Mouse (Mus musculus) limb, embryonic 11.5 days (tissue): ENCODE measurements around the gene Gpd1. TPM values are rescaled to one million over a fixed set of nuclear protein-coding genes. Genes with fewer than 3 reads are reported as not detected.

Experiments
- ATAC-seq: fragments of 200-750 bp; cut with Nextera tagmentation; 2 replicates; pipeline ENCODE4 v1.8.0; 2017; ENCODE audit warnings: low read depth; ENCODE audit not compliant: insufficient number of reproducible peaks, low FRiP score, low TSS enrichment
- DNase-seq: peaks from one replicate; pipeline ENCODE4 v3.0.0-alpha.2; 2015; ENCODE audit warnings: low spot score
- H3K27ac ChIP-seq: fragments of 300-500 bp; sonication (generic); replicated peaks from 2 replicates; pipeline ENCODE4 v1.5.1; 2014; ENCODE audit warnings: low read depth, mild to moderate bottlenecking, low read length
- H3K27me3 ChIP-seq: fragments of 300-500 bp; sonication (generic); 2 replicates; pipeline ENCODE4 v1.6.1; 2014; ENCODE audit warnings: mild to moderate bottlenecking, low read length, mixed read lengths; ENCODE audit not compliant: control insufficient read depth, insufficient read depth
- H3K36me3 ChIP-seq: fragments of 300-500 bp; sonication (generic); 2 replicates; pipeline ENCODE4 v1.6.1; 2014; ENCODE audit warnings: mild to moderate bottlenecking, low read length, moderate library complexity, mixed read lengths; ENCODE audit not compliant: control insufficient read depth, insufficient read depth
- H3K4me1 ChIP-seq: fragments of 300-500 bp; sonication (generic); 2 replicates; pipeline ENCODE4 v1.6.1; 2014; ENCODE audit warnings: low read length, mixed read lengths; ENCODE audit not compliant: control insufficient read depth, insufficient read depth
- H3K4me2 ChIP-seq: fragments of 300-500 bp; sonication (generic); 2 replicates; pipeline ENCODE4 v1.6.1; 2014; ENCODE audit warnings: low read depth, mild to moderate bottlenecking, moderate library complexity; ENCODE audit not compliant: severe bottlenecking
- H3K4me3 ChIP-seq: fragments of 300-500 bp; sonication (generic); 2 replicates; pipeline ENCODE4 v1.5.1; 2014; ENCODE audit warnings: low read depth, low read length
- H3K9ac ChIP-seq: fragments of 300-500 bp; sonication (generic); 2 replicates; pipeline ENCODE4 v1.6.1; 2014; ENCODE audit warnings: mild to moderate bottlenecking, low read length
- H3K9me3 ChIP-seq: fragments of 300-500 bp; sonication (generic); 2 replicates; pipeline ENCODE4 v1.6.1; 2016; ENCODE audit warnings: low read length; ENCODE audit not compliant: control insufficient read depth
- WGBS: fragments of 180-500 bp; shearing (Covaris S2); extraction: QIAGEN DNeasy Blood & Tissue Kit; methylation state at CpG from one replicate; pipeline ENCODE4 v1.1.7; 2014; 5-methylcytosine and 5-hydroxymethylcytosine counted together
- polyA plus RNA-seq: library from polyadenylated mRNA; unstranded; fragments of >200 nt; fragmentation: Nextera tagmentation; extraction: Ambion mirVana; gene quantifications from 2 replicates; pipeline ENCODE4 v1.2.1, GENCODE M21; 2014

Gene Gpd1
- polyA plus RNA-seq, 1 experiment from 2014 or later, result 0.27 TPM

DNA sequence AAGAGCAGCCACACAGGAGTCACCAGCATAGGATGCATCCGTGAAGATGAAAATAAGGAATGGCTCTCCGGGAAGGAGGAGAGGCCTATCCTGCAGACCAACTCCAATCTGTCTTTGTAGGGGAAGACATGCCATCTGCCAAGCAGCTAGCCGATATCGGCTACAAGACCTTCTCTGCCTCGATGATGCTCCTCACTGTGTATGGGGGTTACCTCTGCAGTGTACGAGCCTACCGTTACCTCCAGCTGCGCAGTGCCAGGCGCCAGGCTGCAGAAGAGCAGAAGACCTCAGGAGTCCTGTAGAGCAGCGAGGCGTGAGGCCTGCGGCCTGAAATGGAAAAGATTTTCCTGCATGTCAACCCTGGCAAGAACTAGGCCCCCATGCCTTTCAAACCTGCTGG lies 10.2 kb downstream of the Gpd1 start:
- DNase-seq (no peak), ATAC-seq (no peak)
- Histone ChIP-seq H3K4me1 (peaks cover 19% of the 10 kb centered on the region; the same call in 1 of the 2 replicates), H3K36me3 (peaks cover 13% of the 10 kb centered on the region), H3K9me3 (peaks cover 3% of the 10 kb centered on the region; the same call in 1 of the 2 replicates), H3K27me3 (no peaks in the 10 kb centered on the region), H3K27ac (no peak overlapping the region), H3K4me3 (no peak overlapping the region), H3K4me2 (no peak overlapping the region), H3K9ac (no peak overlapping the region)
- WGBS, result 96% methylated on average over 12 of the region's 12 CpGs

DNA sequence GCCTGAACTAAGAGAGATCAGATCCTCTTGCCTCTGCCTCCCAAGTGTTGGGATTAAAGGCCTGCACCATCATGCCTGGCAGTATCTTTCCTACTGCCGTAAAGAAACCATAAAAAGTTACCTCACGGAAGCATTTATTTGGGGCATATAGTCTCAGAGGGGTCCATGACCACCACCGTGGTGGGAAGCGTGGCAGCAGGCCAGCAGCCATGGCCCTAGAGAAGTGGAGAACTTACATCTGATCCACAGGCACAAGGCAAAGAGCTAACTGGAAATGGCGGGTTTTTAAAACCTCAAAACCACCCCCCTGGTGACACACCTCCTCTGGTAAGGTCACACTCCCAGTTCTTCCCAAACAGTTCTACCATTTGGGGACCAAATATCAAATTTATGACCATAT lies 10.9 kb downstream of the Gpd1 start:
- Histone ChIP-seq H3K4me3 (no peak overlapping the region), H3K27me3 (no peaks in the 10 kb centered on the region), H3K4me2 (no peak overlapping the region), H3K4me1 (peaks cover 18% of the 10 kb centered on the region; the same call in 1 of the 2 replicates), H3K36me3 (peaks cover 13% of the 10 kb centered on the region), H3K27ac (no peak overlapping the region), H3K9ac (no peak overlapping the region), H3K9me3 (peaks cover 3% of the 10 kb centered on the region; the same call in 1 of the 2 replicates)
- whole genome bisulfite sequencing, result 94% methylated on average over 5 of the region's 5 CpGs
- DNase-seq, result no peak
- no peak for ATAC-seq

DNA sequence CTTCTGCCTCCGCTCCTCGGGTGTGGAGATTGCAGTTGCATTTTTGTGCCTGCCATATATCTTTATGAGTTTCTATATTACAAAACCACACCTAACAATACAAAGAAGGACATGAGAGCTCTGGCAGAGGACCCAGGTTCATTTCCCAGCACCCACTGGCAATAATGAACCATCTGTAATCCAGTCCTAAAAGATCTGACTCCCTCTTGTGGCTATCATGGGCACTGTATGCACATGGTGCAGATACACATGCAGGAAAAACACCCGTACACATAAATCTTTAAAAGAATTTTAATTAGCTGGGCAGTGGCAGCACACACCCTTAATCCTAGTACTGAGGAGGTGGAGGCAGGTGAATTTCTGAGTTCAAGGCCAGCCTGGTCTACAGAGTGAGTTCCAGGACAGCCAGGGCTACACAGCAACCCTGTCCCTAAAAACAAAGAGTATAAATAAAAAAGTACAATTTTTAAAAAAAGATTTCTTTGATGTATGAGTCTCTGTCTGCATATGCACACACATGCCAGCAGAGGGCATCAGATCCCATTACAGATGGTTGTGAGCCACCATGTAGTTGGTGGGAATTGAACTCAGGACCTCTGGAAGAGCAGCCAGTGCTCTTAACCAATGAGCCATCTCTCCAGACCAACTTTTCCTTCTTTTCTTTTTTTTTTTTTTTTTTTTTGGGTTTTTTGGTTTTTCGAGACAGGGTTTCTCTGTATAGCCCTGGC lies 11.9 kb downstream of the Gpd1 start:
- H3K9ac ChIP-seq, result no peak overlapping the region
- DNase-seq (no peak), ATAC-seq (no peak)
- no peak overlapping the region for H3K4me2 ChIP-seq
- H3K27me3 ChIP-seq, result no peaks in the 10 kb centered on the region
- peaks cover 13% of the 10 kb centered on the region for H3K36me3 ChIP-seq
- H3K27ac ChIP-seq, result no peak overlapping the region
- H3K4me3 ChIP-seq, result no peak overlapping the region
- 98% methylated on average over 3 of the region's 4 CpGs for WGBS
- peaks cover 3% of the 10 kb centered on the region; the same call in 1 of the 2 replicates for H3K9me3 ChIP-seq
- peaks cover 8% of the 10 kb centered on the region; the same call in 1 of the 2 replicates for H3K4me1 ChIP-seq

DNA sequence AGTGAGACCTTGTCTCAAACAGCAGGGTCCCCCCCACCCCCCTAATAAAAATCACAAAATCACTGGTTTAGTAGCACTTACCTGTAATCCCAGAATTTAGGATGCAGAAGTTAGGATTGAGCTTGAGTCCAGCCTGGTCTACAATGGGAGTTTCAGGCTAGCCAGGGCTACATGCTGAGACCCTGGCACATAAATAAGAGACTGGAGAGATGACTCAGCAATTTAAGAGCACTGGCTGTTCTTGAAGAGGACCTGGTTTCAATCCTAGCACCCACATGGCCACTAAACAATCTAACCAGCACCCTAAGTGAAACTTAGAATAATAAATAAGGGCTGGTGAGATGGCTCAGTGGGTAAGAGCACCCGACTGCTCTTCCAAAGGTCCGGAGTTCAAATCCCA lies 13.9 kb downstream of the Gpd1 start:
- no peak overlapping the region for H3K9ac ChIP-seq
- peaks cover 3% of the 10 kb centered on the region; the same call in 1 of the 2 replicates for H3K4me1 ChIP-seq
- no peak overlapping the region for H3K4me2 ChIP-seq
- H3K36me3 ChIP-seq, result peaks cover 13% of the 10 kb centered on the region
- no peak overlapping the region for H3K27ac ChIP-seq
- WGBS, result 97% methylated on average over 2 of the region's 2 CpGs
- DNase-seq (no peak), ATAC-seq (no peak)
- H3K27me3 ChIP-seq, result no peaks in the 10 kb centered on the region
- no peak overlapping the region for H3K4me3 ChIP-seq
- peaks cover 3% of the 10 kb centered on the region; the same call in 1 of the 2 replicates for H3K9me3 ChIP-seq

DNA sequence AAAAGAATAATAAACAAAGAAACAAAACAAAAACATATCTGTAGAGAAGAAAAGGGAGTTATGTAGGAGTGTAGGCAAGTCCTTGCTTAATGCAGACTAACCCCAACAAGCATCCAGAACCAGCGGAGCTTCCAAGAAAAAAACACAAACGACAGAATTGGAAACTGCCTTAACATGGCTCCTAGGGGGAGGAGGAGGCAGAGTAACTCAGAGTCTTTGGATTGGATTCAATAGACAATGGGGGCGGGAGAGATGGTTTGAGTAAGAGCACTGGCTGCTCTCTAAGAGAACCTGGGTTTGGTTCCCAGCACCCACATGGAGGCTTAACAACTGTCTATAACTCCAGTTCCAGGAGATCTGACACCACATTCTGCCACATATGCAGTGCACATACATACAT lies 14.4 kb downstream of the Gpd1 start:
- no peak for DNase-seq
- Histone ChIP-seq H3K4me1 (peaks cover under 1% of the 10 kb centered on the region; the same call in 1 of the 2 replicates), H3K27me3 (no peaks in the 10 kb centered on the region), H3K4me2 (no peak overlapping the region), H3K4me3 (no peak overlapping the region), H3K27ac (no peak overlapping the region), H3K9me3 (peaks cover 3% of the 10 kb centered on the region; the same call in 1 of the 2 replicates), H3K9ac (no peak overlapping the region), H3K36me3 (peaks cover 13% of the 10 kb centered on the region)
- ATAC-seq, result no peak
- WGBS, result 94% methylated on average over 3 of the region's 3 CpGs

DNA sequence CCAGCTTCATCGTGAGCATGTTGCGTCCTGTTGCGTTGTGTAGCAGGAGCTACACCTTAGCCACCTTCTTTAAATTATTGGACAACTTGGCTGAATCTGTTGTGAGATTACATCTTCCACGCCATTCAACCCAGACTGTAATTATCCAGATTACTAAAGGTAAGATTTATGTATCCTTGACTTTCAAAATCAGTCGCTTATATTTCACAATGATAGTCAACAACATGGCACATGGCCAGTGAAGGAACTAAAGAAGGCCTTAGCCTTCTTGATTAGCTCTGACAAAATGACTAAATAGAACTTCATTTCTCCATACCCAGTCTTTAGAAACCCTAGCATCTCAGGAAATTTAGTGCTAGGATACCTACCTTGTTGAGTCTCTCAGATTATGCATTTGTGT lies 15.9 kb downstream of the Gpd1 start:
- H3K36me3 ChIP-seq, result peaks cover 15% of the 10 kb centered on the region
- no peak overlapping the region for H3K4me2 ChIP-seq
- WGBS, result 88% methylated on average over 5 of the region's 5 CpGs

DNA sequence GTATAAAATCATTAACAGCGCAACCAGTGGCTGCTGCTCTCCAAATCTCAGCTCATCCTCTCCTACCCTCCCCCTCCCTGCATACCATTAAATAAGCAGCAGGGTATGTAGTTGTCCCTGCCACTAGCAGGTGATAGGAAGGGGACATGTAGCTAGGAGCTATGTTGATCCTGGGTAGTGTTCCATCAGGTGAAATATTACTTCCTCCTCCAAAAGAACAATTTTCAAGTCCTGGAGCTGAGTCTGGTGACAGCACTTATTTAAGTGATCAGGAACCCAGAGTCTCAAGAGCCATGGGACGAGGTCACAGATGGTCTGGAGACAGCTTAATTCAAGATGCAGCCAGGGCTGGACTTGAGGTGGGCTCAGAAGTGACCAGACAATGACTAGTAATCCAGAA lies 18.3 kb downstream of the Gpd1 start:
- no peaks in the 10 kb centered on the region for H3K9me3 ChIP-seq
- DNase-seq (no peak), ATAC-seq (no peak)
- WGBS, result 95% methylated on average over 2 of the region's 2 CpGs
- no peak overlapping the region for H3K4me3 ChIP-seq
- H3K27ac ChIP-seq, result no peak overlapping the region
- H3K4me1 ChIP-seq, result no peaks in the 10 kb centered on the region
- no peak overlapping the region for H3K9ac ChIP-seq
- H3K4me2 ChIP-seq, result no peak overlapping the region
- H3K36me3 ChIP-seq, result peaks cover 13% of the 10 kb centered on the region; the same call in 1 of the 2 replicates
- H3K27me3 ChIP-seq, result no peaks in the 10 kb centered on the region

More for the DNA sequence above, 15.9 kb downstream of the Gpd1 start:
- no peak for DNase-seq
- no peaks in the 10 kb centered on the region for H3K27me3 ChIP-seq
- no peak for ATAC-seq
- H3K4me3 ChIP-seq, result no peak overlapping the region
- H3K9ac ChIP-seq, result no peak overlapping the region
- H3K27ac ChIP-seq, result no peak overlapping the region
- no peaks in the 10 kb centered on the region for H3K4me1 ChIP-seq
- H3K9me3 ChIP-seq, result peaks cover 3% of the 10 kb centered on the region; the same call in 1 of the 2 replicates

DNA sequence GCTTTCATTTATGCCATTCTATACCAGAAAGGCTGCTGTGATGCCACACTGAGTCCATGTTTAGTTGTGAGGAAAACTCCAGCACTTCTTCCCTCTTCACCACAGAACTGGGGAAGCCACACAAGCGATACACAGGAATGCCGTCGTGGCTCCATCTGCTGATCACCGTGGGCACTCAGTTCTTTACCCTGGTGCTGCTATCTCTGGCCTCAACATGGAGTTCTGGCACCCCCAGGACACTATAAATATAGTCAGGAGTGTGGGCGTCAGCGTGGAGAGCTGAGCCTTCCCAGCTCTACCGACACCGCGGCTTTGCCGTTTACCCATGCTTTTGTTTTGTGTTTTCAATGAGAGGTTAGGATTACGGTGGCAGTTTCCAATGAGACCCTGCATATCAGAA lies 19.4 kb downstream of the Gpd1 start:
- H3K27me3 ChIP-seq, result no peaks in the 10 kb centered on the region
- H3K27ac ChIP-seq, result no peak overlapping the region
- no peaks in the 10 kb centered on the region for H3K9me3 ChIP-seq
- WGBS, result 93% methylated on average over 11 of the region's 11 CpGs
- H3K4me3 ChIP-seq, result no peak overlapping the region
- H3K4me1 ChIP-seq, result no peaks in the 10 kb centered on the region
- ATAC-seq, result no peak
- H3K4me2 ChIP-seq, result no peak overlapping the region
- H3K36me3 ChIP-seq, result peaks cover 13% of the 10 kb centered on the region; the same call in 1 of the 2 replicates
- no peak for DNase-seq
- no peak overlapping the region for H3K9ac ChIP-seq
